Mouse (Mus musculus) bone marrow, adult 2 months (tissue): ENCODE data around the gene Ccdc83.

Experiments
- CTCF ChIP-seq: fragments of 200-500 bp; IDR thresholded peaks from 2 replicates; pipeline ENCODE4 v1.5.1; 2011; ENCODE audit warnings: low read length, control low read depth; ENCODE audit not compliant: control insufficient read depth, insufficient read depth
- POLR2A ChIP-seq: fragments of 200-500 bp; IDR thresholded peaks from 2 replicates; pipeline ENCODE4 v1.6.1; 2011; ENCODE audit warnings: low read depth, mild to moderate bottlenecking, control low read depth, low read length, borderline replicate concordance; ENCODE audit not compliant: control insufficient read depth

DNA sequence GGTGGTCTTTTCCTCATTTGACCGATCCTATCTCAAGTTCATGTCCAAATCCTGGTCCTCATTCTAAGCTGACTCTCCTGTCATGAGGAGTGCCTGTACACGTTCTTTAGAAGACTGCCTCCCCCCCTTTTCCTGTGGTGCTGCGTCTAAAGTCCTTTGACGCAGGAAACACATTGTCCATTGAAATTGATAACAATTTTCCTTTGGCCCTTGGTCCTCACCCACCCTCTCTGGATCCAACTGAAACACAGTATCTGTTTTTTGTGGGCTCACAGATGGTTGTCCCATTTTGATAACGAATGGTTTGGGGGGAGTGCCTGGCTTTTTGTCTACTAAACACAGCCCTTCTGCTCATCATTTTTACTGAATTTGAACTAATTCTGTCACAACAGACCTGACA, 21.9 kb downstream of the Ccdc83 start:
- no peak for TF ChIP-seq CTCF
- no peak for TF ChIP-seq POLR2A
